Mouse (Mus musculus) adrenal gland, postnatal 14 days (tissue): ENCODE results near the gene Pygm. TPM values are rescaled to one million over a fixed set of nuclear protein-coding genes. Genes with fewer than 3 reads are reported as not detected.

Source experiments
- DNase-seq: peaks from one replicate; pipeline ENCODE4 v3.0.0; 2021; ENCODE audit warnings: mixed read lengths
- total RNA-seq: library from RNA; stranded (reverse); gene quantifications from 2 replicates; pipeline ENCODE4 v1.2.3, GENCODE M21; 2021

Pygm gene
- total RNA-seq, 1 experiment from 2014 or later, result 85.7 TPM

DNA sequence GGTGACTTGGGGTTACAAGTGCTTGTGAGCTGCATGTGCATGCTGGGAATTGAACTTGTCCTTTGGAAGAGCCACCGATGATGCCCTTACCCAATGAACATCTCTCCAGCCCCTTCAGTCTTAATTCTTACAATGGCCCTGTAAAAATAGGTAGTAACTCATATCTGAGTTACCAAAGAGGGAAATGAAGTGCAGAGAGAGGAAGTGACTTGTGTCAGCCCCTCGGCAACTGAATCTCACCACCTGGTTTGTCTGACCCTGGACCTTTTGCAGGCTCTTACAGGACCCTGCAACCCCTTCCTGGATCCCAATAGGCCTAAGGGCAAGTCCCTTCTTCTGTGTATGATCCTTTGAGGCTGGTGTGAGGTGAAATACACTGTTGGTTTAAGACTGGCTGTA lies 32.1 kb upstream of the Pygm start:
- no peak for DNase-seq

DNA sequence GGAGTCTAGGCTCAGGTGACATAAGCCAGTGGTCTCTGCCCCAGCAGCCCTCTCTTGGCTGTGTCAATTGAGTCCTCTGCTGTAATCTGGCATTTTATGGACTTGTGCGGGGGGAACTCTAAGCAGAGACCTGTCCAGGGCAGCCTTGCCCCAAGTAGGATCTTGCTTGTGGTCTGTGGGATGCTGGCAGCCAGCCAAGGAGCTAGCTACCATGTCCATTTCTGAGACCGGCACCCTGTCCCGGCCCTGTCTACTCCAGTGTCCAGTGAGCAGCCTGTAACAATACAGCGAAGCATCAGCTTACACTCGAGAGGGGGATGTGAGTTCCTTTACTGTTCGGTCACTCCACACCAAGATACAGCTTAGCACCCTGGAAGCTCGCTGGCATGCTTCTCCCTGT lies 30.2 kb upstream of the Pygm start:
- DNase-seq, result no peak

DNA sequence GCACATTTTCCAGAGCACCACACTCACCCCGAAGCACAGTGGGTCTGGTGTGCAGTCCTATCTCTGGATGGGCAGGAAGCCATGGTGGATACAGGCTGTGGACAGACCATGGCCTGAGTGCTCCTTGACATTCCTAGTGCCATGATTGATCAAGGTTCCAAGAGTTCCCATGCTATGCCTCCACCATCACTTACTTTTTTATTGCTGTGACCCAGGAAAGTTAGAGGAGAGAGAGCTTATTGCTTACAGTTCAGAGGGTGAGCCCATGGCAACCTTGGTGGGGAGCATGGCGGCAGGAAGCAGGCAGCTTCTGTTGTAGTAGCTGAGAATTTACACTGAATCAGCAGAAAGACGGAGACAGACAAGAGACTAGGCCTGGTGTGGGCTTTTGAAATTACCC lies 22.9 kb upstream of the Pygm start:
- no peak for DNase-seq

DNA sequence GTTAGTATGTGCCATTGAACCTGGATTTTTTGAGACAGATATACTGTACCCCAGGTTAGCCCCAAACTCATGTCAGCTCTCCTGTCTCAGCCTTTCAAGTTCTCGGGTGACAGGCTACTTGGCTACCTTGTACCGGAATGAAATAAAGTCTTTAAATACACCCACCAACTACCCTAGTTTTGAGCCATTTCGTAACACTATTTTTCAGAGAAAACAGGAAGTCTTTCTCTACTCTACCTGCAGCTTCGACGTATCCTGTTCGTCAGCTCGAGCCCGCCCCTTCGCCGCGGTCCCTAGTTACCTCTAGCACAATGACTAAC lies 21.1 kb upstream of the Pygm start:
- no peak for DNase-seq

DNA sequence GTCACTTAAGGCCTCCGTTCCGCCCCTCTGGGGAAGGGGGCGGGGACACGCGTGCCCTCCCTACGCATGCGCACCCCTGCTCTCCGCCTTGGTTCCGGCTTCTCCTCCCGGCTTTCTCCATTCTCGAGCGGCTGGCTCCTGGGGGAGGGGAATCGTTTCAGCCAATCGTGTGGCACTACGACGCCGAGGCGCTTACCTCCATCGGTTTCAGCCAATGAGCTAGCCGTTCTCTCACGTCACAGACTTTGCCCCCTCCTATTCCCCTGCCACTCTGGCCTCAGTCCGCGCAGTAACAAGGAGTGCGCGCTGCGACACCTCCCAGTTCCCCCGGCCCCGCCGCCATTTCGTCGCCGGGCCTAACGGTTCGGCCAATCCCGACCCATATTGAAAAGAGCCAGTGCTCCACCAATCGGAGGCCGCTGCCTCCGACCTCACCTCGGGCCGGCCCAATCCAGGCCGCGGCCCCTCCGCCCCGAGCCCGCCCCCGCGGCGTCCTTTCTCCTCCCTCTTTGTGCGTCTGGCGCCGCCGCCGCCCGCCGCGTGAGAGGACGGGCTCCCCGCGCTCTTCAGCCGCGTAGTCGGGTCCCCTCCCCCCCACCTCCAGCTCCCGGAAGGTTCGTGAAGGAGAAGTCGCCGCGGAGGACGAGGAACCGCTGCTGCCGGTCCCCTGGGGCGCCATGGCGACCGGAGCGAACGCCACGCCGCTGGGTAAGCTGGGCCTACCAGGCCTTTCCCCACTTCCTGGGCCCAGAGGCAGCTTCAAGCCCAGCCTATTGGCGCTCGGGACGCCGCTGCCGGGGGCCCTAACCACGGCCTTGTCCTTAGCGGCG lies 20.6 kb upstream of the Pygm start, which contains the start of gene Sf1:
Gene Sf1, plus strand, starts transcription at position 280 of the 830 bp plus-strand sequence.
- peak; percentile 100 for DNase-seq

DNA sequence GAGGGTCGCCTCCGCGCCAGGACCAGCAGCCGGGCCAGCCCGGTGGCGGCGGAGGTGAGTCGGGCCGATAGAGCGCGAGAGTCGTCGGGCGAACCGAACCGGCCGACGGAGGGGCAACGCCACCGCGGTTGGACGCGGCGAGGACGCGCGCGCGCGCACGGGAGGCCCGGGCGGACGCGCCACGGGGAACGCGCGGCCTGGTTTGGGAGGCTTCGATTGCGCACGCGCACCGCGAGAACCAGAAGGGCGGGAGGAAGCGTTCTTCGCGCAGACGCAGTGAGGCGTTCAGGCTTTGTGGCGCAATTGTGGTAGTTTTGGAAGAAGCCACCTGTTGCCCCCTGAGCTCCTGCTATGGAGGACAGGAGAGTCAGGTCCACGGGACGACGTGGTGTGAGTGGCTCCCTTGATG lies 19.9 kb upstream of the Pygm start:
- DNase-seq, result peak; percentile 97

DNA sequence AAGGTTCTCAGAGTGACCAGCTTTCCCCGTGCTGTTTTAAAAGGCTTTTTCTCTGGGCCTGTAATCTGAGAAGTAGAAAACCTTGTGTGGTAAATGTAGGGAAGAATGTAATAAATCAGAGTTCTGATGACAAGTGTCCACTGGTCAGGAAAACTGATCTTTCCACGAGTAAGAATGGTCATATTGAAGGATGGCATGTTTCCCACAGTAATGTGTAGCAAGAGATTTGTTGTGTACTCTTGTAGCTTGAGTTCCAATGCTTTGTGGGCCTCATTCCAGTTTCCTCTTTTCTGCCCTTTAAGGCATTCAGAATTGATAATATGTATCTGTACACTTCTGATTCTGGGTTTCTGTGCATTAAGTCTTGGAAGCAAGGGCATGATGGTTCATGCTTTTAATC lies 19.4 kb upstream of the Pygm start:
- DNase-seq, result no peak

DNA sequence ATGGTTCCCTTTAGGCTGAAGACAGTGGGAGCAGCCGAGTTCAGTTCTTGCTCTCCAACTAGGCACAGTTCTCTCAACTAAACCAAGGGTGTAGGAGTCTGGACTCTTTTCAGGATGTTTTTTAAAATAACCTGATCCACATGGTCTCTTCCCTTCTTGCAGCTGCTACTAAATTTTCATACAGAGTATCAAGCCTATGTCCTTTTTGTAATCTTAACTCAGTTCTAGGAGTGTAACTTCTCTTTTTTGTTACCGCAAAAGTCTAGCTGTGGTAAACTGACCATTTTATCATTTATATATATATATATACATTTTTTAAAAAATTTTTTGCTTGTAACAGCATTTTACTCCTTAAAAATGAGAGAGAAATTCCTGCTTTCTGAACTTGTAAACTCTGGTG lies 14.0 kb upstream of the Pygm start:
- no peak for DNase-seq

DNA sequence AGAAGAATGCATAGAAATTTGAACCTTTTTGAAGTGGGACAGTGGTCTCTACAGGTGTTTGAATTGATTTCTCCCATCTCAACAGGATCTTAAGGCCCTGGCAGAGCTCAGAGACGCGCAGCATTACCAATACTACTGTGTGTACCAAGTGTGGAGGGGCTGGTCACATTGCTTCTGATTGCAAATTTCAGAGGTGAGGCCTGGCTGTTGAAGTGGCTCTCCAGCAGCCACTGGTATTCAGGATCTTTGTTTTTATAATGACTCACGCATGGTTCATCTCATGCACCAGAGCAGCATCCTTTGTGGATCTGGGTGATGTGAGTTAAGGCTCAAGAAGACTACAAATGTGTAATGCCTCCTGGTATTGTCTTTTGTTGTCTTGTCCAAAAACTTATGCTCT lies 11.8 kb upstream of the Pygm start:
- DNase-seq, result no peak

DNA sequence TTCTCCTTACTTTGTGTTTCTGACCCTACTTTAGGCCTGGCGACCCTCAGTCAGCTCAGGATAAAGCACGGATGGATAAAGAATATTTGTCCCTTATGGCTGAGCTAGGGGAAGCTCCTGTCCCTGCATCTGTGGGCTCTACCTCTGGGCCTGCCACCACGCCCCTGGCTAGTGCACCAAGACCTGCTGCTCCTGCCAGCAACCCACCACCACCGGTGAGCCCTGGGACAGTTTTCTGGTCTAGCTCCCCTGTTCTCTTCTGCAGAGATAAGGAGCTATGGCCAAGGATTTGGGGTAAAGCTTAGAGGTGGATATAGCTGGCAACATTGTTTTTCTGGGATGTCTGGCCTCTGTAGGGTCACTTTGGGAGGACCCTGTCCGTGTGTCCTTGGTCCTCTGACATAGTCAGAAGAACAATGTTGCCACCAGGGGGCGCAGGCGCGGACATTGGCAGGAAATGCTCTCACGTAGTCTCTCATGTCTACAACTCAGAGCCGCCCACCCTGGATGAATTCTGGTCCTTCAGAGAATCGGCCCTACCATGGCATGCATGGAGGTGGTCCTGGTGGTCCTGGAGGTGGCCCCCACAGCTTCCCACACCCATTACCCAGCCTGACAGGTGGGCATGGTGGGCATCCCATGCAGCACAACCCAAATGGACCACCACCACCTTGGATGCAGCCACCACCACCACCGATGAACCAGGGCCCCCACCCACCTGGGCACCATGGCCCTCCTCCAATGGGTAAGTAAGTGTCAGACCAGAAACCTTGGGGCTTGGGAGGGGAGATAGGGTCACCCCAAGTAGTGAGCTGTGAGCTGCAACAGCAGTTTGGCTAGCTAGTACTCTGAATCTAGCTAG lies 10.4 kb upstream of the Pygm start:
- peak; percentile 94 for DNase-seq

DNA sequence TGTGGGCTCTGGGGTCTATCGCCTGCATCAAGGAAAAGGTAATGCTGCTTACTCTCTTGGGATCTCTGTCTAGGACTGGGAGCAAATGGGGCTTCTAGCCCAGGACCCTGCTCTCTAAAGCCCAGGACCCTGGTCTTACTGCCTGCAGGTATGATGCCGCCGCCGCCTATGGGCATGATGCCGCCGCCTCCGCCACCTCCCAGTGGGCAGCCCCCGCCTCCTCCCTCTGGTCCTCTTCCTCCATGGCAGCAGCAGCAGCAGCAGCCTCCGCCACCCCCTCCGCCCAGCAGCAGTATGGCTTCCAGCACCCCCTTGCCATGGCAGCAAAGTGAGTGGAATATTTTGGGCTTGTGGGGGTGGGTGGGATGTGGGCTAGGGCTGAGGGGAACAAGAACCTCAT lies 9.6 kb upstream of the Pygm start:
- no peak for DNase-seq

DNA sequence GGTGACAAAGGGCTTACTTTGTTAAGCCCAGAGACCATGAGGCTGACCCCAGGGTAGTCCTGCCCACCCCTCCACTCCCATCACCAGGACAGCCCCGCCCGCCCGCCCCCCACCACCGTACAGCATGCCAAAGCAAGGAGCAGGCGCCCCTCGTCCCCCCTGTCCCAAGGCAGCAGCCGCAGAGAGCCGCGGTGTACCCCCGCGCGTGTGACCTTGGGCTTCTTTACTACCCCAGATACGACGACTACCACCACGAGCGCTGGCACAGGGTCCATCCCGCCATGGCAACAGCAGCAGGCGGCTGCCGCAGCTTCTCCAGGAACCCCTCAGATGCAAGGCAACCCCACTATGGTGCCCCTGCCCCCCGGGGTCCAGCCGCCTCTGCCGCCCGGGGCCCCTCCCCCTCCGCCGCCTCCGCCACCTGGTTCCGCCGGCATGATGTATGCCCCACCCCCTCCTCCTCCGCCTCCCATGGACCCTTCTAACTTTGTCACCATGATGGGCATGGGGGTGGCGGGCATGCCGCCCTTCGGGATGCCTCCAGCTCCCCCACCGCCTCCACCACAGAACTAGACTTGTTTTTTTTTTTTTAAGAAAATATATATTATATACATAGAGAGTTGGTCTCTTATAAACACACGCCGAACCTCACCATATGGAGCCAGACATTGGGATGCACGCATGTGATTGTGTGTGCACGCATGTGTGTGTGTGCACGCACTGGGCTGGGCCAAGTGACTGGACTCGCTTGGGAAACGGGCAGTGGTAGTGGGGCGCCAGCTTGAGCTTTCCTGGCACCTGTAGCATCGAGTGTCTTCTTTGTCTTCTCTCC lies 8.6 kb upstream of the Pygm start:
- DNase-seq, result no peak

DNA sequence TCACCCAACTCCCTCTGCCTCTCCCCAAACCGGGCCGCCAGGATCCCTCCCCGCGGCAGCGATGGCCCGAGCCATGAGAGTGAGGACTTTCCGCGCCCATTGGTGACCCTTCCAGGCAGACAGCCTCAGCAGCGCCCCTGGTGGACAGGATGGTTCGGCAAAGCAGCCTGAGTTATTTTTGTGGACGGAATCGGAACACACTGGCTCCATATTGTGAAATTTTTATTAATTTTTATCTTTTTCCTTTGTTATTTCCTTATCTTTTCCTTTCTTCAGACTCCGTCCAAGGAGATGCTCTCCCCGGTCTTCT lies 8.0 kb upstream of the Pygm start:
- peak; percentile 88 for DNase-seq

DNA sequence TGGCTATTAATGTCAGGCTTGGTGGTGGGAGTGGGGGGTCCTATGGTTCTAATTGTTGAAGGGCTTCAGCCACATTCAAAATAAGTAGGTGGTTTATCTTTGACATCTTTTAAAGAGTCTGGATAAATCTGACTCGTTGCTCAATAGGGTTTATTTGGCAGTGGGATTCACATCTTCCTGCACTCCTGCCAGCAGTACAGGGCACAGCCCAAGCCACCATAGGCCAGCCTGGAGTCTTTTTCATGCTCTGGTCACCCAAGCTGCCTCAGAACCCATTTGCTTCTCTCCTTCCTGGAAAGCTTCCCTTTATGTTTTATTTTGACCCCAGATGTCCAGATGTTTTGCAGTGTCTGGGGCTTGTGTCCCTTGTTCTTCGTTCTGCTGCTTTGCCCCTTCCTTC lies 7.6 kb upstream of the Pygm start:
- DNase-seq, result no peak

DNA sequence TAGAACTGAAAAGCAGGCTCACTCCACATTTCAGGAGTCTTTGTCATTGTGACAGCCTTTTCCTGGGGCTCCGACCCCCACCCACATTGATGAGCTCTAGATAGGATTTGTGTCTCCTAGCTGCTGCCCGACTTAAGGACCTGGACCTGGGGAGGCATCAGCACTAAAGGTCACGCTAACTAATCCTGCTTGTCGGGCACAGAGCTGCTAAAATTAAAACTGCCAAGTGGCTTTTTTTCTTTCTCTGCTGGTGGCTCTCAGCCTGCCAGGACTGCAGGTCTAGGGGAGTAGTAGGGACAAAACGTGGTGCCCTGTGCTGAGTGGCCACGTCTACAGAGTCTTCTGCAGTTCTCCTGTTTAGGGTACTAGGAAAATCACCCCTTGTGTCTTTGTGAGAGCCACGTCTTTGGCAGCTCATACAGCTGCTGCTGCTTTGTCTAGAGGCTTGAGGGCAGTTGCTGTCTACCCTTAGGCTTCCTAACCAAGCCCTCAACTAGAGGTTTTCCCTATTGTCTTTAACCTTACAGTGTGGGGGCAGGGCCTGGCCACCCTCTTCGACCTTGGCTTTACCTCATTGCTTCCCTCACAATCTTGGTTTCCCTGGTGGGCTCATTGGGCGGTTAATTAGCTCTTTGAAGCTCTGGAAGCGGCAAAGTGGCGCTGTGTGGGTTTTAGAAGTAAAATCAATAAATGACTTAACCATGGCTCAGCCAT lies 6.7 kb upstream of the Pygm start:
- no peak for DNase-seq

DNA sequence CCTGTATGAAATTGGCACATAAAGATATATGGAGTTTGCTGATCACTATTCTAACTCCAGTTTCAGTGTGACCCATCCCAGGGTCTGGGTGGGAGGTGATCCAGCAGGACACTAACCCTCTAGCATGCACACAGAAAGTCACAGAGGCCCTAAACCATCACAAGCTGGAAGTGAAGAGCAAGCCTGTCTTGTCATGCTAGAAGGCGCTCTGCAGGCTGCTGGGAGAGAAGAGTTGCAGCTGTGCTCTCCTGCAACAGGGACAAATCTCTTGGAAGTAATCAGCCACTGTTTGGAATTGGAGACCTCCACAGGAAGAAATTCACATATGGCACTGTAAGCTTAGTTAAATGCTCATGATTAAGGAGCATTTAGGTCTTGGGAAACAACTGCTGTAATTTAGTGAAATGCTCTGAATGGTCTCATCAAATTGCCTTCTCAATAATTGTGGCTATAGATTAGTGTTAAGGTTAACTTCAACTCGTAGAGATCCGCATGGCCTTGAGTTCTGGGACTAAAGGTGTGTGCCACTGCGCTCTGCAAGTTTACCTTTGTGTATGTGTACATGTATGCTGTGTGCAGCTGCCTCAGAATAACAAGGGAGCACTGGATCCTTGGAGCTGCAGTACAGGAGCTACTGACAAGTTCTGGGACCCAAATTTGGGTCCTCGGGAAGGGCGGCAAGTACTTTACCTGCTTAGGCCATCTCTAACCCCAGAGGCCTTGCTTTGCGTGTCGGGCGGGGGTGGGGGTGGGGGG lies 3.6 kb upstream of the Pygm start:
- no peak for DNase-seq

DNA sequence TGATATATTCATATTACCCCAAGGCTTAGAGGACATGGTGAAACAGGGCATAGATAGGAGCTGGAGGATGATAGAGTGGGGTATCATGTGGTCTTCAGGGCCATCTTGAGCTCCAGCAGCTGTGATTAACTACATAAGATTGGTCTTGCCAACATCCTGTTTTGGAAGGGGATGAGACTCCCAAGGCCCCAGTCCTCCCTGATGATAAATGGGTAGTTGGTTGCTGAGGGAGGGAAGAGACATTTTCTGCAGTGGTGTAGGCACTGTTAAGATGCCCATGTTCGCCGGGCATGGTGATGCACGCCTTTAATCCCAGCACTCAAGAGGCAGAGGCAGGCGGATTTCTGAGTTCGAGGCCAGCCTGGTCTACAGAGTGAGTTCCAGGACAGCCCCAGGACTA lies 3.0 kb upstream of the Pygm start:
- DNase-seq, result peak; percentile 62

DNA sequence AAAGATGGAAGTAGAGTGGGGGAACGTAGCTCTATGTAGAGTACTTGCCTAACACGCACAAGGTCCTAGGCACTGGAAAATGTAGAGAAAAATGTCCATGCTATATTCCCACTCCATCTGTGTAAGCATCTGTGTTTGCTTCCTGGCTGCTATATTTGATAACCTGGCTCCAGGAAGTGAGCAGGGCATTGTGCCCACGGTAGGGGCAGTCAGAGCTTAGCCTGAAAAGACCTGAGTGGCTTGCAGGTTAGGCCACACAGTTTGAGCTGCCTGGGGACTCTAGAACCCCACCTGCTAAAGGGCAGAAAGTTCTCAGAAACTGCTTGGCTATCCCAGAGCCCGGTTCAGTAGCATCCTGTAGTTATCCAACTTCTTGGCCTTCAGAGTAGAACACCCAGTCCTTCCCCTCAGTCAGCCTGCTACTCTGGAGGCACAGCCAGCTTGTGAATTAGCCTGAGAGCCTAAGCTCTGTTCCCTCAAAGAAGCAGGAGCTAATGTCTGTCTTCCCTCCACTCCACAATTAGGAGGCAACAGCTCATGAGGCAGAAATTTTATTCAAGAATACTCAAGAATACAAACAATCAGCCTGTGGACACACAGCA lies 1.8 kb upstream of the Pygm start:
- no peak for DNase-seq

DNA sequence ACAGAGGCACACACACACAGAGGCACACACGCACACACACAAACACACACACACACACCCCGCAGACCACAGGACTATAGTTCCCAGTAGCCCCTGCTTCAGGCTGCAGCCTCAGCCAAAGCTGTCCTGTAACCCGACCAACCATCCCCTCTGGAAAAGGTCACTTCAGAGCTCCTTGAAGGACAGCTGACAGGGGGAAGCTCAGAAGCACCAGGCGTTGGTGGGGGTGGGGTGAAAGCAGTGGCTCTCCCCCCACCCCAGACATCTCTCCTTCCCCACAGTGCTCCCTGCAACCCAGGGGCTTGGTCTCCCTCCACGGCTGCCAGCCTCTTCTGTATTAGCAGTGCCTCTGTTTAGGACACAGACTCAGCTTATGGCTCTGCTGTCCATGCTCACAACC lies 729 bp upstream of the Pygm start:
- peak; percentile 38 for DNase-seq

DNA sequence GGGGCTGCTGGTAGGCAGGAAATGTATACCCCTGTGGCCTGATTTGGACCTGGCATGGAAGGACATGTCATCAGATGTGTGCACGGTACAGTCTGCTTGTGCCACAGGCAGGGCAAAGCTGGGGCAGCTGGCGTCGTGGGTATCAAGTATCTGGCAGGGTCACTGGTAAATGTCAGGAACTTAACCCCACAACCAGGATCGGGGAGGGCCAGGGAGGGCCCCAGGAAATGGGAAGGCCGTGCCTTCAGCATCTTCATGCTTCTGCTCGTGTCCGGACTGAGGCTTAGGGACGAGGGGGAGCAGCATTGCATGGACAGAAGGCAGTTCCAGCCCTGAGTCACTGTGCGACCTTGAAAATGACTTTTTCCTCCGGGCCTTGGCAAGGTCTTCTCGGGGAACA lies 755 bp downstream of the Pygm start:
- peak; percentile 71 for DNase-seq

DNA sequence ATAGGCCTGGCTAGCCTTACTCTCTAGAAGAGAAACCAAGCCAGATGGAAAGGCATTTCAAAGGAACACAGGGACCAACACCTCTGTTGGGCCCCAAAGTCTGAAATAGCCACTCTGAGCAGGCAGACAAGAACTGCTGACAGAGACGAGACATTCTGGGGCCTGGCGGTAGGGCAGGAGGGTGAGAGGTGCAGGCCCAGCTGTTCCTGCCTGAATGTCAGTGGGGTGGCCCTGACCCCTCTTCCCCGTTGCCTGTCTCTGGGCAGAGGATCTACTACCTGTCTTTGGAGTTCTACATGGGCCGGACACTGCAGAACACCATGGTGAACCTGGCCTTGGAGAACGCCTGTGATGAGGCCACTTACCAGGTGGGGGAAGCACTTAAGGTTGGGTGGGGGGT lies 1.2 kb downstream of the Pygm start:
- DNase-seq, result peak; percentile 35
